Mouse (Mus musculus): ENCODE data around the gene Kalrn. TPM values are rescaled to one million over a fixed set of nuclear protein-coding genes. Genes with fewer than 3 reads are reported as not detected.

Kalrn gene
- total RNA-seq, 2 experiments from 2014 or later = 30.2 to 32.1 TPM

DNA sequence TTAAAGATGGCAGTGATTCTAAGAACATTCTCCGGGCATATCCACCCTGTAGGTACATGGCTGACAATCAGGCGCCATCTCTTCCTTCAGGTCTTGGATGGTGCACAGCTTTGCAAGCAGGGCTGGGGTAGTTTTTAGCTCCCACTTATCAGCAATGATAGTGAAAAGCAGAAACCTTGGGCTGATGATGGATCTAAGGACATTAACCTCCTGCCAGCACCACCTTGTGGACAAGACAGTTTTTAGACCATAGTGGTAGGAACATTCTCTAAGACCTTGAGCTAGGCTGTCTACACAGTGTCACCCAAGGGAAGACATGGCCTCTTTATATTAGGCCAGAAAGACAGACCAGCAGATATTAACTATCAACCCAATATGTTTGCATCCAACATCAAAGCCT is 279.7 kb downstream of the Kalrn start:
- intact Hi-C loops (cut with DNase I) = loop anchor here (2.0 kb wide), 1 partner anchor 169 kb away; no protein-coding TSS in a partner anchor
- no peak for DNase-seq

DNA sequence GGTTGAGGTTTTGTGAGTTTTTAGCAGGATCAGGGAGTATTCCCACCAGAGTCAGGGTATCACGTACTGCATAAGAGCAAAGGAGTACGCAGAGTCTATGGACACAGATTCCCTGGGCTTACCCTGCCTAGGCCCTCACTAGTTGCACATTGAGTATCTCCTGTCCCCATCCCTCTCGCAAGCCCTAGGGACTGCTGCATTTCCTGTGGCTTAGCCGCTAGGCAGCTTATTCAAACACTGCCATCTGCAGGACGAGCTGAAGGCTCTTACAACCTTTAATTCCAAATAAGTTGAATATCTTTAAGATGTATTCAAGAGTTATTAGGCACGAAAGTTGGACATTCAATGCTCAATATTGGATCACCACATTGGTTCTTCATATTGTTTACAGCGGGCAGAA is 283.7 kb downstream of the Kalrn start:
- DNase-seq = peak in 1 of 2 experiments; percentile 13

DNA sequence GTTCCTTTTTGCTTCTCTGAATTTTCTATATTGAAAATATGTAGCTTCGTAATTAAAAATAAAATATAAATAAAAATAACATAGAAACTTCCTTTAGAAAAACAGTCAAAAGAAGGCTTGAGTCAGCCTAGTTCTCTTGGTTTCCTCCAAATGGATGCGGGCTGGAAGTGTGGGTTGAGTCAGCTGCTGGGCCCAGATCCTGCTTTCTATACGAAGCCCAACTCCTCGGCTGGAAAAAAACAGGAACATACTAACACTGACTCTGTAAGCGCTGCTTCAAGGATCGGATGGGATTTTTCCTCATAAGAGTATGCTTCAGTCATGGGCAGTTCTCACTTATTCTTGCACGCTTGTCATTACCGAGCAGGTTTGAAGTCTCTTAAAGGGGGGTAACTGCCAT is 291.3 kb downstream of the Kalrn start:
- intact Hi-C loops (cut with DNase I) = no loop called here
- DNase-seq = no peak

More for the DNA sequence above, 283.7 kb downstream of the Kalrn start:
- intact Hi-C loops (cut with DNase I) = loop anchor here (1.0 kb wide), 1 partner anchor 96 kb away; no protein-coding TSS in a partner anchor

DNA sequence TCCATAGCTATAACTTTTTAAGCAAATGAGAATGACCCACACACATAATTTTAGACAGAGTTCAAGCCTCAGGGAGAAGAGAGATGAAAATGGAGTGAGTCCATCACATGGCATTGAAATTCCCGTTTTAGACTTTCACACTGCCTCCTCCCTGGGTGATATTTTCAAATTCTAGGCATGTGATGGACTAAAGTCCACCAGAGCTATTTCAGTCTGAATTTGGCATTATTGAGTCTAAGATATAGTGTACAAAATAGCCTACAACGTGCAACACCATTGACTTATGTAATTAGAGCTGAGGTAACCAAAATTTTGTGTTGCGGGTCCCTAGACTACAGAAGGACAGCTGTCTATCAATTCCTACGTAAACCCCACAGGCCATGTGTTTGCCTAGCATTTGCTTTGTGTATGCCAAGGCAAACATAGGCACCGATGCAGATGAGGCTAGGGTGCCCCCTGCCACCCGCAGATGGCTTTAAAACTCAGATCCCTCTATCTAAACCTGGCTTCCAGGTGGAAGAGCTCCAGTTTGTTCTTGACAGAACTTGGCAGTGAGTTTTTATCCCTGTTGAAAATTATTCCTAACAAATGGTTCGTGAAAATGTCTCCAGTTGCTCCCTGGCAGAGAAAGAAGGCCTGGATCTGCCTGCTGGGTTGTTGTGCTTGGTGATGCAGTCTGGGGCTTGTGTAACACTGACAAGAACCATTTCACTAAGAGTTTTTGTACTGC is 293.5 kb downstream of the Kalrn start:
- intact Hi-C loops (cut with DNase I) = no loop called here

DNA sequence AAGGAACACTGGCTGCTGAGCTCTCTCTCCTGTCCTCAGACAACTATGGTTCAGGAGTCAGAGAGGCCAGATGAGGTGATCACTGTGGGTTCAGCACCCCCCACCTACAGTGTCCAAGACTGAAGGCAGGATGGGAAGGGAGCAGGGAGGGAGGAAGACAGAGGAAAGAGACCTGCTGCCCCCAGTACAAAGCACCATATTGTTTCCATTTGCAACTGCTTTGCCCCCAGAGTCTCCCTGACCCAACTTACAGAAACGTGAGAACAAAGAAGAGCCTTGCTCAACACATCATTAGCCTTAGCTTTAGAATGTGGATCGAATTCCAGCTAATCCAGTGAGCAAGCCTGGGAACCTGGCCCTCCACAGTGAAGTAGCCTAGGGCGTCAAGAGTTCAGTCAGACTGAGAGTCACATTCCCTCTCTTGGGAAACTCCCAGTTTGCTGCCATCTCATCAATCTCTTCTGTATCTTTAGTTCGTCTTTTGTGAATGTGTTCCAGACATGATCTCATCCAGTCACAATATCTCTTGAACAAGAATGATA is 295.0 kb downstream of the Kalrn start:
- intact Hi-C loops (cut with DNase I) = no loop called here
- DNase-seq = no peak

More for the DNA sequence above, 293.5 kb downstream of the Kalrn start:
- no peak for DNase-seq

DNA sequence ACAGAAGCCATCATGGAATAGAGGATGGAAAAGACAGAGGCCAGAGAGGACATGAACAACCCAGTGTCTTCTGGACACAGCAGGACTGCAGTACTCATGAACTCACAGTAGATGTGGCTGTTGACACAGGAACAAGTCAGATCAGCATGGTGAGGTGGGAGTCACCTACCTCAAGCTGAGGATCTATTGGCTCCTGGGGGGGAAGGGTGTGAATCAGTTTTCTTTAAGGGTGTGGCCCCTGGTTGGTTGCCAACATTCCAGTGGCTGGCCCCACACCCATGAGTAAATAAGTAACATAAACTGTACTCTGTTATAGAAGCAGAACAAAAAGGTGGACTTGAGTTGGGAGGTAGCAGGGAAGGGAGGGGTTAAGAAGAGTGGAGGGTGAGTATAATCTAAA is 298.7 kb downstream of the Kalrn start:
- intact Hi-C loops (cut with DNase I) = no loop called here
- no peak for DNase-seq

DNA sequence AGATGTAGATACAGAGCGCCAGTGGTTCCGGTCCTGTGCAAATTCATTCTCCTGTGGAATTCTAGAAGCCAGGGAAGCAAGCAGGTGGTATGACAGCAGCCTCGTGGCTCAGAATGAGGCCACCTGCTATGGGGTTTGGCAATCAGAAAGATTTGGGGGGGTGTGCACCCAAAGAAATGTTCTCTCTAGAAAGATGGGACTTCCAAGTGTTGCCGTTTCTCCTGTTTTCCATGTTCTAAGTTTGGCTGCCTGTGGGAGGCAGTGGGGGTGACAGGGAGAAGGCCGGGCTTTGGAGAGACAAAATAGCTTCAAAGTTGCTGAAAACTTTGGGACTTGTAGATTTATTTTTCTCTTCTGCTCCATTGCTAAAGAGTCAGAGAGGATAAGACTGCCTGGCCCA is 301.9 kb downstream of the Kalrn start:
- no peak for DNase-seq
- intact Hi-C loops (cut with DNase I) = no loop called here

DNA sequence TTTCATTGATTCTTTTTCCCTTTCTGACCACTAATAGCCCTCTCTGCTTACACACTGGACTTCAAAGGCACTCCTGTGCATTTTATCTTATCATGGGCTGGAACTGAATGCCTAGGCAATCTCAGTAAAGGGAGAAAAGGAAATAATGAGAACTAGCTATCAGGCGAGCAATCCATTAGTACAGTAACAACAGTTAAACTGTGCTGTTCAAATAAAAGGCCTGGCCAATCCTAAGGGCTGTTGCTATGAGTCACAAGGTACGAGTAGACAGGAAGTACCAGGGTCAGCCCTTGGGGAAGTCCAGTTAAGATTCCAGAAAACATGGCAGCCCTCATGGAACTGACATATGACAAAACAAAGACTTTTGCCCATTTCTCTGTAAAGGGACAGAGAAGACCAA is 302.7 kb downstream of the Kalrn start:
- intact Hi-C loops (cut with DNase I) = no loop called here

DNA sequence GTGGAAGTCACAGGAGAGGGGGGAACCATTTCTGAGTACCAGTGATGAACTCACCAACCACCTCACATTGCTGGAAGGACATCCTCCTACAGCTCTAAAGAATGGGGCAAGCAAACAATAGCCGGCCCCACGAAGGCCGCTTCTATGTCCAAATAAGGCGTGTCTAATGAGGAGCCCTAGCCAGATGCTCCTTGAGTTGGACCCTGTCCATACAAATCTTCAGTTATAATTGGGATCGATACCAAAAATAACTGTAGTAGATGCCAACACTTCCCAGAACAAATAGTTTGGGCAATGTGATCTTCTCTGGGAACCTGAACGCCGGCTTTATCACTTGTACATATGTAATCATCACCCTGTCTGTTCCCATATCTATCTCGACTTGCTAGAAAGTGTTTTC is 303.7 kb downstream of the Kalrn start:
- no peak for DNase-seq
- intact Hi-C loops (cut with DNase I) = no loop called here

More for the DNA sequence above, 302.7 kb downstream of the Kalrn start:
- DNase-seq = no peak

DNA sequence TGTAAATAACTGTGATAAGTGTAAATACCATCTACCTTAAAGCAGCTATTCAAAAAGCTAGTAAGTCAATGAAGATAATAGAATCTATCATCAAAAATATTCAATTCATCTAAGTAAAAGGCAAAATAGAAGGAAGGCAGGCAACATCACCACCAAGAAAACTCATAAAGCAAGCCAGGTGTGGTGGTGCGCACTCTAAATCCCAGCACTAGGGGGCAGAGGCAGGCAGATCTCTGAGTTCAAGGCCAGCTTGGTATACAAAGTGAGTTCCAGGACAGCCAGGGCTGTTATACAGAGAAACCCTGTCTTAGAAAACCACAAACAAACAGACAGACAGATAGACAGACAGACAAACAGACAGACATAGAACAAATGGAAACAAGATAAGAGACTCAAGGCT is 305.6 kb downstream of the Kalrn start:
- intact Hi-C loops (cut with DNase I) = no loop called here
- DNase-seq = no peak

DNA sequence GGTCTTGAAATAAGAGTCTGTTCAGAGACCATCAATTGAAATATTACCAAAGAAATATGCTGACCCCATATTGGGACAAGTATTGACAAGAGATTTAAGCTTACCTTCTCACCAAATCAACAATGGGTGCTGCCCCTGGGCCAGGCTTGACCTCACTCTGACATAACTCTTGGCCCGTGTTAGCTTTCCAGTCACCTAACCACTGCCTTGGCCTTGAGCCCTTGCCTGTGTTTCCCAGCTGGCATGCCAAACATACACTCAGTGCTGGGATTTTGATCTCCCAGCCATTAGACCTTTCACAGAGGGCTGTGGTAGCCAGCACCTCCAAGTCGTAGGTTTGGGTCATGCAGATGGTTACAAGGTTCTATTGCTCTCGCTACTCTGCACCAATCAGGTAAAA is 308.7 kb downstream of the Kalrn start:
- no peak for DNase-seq
- intact Hi-C loops (cut with DNase I) = no loop called here

DNA sequence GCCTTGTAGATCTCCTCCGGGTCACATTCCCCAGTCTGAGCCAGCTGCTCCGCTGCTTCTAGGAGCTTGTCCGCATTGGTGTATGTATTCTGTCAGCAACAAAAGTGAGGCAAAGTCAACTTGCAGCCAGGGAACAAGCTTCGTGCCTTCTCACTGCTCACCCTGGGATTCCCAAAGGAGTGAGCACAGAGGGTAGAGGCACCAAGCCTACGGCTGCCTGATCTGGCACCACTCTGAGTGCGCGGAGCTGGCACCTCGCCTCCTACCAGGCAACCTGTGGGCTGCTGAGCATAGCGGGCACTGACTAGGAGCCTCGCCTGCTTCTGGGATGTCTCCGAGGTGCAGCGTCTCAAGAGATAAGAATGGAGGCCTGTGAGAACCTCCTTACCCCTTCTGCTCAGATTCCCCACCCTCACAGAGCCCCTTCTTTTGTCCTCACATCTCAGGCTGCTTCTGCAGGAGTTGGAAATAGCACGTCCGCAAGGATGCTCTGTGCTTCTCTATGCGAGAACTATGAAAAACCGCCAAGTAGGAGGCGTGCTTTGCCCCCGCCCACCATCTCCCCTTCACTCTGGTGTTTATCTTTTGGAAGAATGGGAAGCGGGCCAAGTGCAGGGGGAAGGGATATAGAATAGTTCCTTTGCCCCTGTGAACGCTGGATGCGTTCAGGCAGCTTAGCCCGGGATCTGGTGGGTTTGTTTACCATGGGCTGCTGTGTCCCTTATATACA is 310.4 kb downstream of the Kalrn start:
- intact Hi-C loops (cut with DNase I) = no loop called here
- peak in 1 of 2 experiments; percentile 15 for DNase-seq

DNA sequence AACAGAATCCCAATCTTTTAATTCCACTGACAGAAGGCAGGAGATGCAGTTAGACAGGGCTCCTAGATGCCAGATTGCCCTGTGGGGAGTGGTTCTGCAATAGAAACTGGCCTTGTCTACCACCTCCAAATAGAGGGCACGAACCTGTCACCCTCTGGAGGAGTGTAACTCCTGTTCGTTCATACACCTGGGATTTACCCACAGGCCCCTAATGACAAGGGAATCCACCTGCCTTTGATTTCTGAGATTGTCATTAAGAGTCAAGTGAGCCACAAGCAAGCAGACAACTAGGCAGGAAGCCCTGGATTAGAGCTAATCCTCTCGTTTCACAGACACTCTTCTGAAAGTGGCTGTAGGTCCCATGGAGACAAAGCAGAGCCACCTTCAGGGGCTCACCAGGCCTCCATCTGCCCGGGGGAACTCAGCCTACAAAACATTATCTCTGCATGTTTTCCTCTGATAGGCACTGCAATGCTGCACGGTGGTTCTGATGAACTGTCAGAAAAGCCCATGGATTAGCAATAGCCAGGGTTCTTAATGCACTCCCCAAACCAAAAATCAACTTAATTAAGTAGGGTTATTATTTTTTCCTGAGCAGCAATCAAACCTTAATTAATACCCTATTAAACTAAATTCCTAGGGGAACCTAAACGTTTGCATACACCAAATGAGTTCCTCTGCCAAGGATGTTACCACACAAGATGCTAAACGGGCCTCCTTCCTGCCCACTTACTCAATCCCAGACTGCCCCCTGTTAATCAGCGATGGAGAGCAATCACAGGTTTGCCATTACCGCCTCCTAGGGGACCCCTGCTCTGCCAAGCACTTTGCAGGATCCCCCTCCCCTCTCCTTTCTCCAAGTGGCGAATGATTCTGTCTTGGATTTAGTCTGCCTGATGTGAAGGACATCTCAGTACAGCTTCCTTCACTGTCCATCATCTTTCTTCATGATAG is 312.1 kb downstream of the Kalrn start:
- DNase-seq = no peak
- intact Hi-C loops (cut with DNase I) = no loop called here

DNA sequence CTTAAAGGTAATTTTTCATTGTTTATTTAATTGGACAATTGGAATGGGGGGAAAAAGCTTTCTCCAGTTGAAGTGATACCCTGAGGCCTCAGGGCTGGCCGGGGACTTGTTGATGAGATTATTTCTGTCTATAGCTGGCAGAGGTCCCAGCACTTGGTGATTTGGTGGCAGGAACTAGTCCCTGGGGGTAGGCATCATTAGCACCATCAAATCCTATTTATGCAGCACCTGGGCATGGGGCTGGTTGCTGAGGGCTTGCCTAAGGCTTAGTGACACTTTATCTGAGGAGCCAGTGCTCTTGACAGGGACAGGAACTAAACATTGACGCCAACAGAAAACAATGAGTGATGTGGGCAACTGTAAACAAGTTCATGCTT is 318.7 kb downstream of the Kalrn start:
- intact Hi-C loops (cut with DNase I) = no loop called here
- no peak for DNase-seq

DNA sequence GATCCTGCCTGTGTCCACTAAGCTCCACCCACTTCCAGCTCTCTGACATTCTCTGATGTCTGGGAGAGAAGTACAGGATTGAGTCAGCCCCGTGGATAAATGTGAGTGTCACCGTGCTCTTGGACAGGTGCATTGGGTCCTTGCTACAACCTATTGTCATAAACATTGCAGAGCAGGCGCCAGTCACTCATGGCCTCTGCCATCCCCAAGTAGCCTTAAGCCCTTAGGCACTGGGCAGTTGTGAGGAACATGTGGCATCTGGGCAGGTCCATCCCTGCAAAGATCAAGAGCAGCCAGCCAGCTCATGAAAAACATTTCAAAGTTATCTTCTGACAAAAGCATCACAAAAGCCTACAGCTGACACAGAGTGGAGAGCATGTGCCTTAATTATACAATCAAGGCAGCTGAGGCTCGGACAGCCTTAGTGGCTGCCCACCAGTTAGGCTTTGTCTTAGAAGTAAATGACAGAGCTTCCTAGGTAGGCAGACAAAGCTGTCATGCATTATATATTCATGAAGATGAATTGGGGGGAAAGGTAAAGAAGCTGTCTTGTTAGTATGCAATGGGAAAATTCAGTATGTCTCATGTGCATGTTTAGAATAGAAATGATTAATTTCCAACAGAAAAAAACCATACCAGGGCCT is 319.2 kb downstream of the Kalrn start:
- intact Hi-C loops (cut with DNase I) = no loop called here
- DNase-seq = no peak

DNA sequence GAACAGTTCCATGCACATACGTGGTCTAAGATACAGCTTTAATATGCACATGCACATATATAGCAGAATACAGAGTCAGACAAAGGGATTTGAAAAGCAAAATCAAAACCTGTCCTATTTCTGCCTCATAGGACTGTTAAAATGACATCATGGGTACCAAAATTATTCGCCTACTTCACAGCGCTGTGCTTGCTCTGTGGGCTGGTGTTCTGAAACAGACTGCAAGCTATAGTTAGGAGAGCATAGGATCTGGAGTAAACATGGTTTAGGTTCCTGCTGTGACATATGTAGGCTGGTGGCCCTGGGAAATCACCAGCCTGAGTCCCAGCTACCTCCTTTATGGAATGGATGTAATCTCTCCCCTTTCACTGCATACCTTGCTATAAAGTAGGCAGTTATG is 320.7 kb downstream of the Kalrn start:
- intact Hi-C loops (cut with DNase I) = no loop called here
- no peak for DNase-seq

DNA sequence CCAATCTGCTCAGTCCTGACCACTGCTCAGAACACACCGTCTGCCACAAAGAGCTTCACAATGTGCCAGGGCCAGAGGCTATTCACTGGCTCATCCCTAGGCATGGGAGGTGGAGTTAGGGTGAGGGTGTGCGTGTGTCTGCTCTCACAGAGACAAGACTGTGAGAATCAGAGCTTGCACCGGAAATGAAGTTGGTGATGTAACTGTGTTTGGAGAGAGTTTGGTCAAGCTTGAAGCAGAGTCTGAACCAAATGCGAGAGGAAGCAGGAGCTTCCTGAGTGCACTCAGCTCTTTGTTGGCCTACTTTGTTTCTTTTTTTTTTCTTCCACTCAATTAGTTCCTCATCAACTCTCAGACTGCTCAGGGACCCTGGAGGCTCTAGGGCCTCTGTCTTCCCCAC is 325.1 kb downstream of the Kalrn start:
- no peak for DNase-seq
- intact Hi-C loops (cut with DNase I) = no loop called here

DNA sequence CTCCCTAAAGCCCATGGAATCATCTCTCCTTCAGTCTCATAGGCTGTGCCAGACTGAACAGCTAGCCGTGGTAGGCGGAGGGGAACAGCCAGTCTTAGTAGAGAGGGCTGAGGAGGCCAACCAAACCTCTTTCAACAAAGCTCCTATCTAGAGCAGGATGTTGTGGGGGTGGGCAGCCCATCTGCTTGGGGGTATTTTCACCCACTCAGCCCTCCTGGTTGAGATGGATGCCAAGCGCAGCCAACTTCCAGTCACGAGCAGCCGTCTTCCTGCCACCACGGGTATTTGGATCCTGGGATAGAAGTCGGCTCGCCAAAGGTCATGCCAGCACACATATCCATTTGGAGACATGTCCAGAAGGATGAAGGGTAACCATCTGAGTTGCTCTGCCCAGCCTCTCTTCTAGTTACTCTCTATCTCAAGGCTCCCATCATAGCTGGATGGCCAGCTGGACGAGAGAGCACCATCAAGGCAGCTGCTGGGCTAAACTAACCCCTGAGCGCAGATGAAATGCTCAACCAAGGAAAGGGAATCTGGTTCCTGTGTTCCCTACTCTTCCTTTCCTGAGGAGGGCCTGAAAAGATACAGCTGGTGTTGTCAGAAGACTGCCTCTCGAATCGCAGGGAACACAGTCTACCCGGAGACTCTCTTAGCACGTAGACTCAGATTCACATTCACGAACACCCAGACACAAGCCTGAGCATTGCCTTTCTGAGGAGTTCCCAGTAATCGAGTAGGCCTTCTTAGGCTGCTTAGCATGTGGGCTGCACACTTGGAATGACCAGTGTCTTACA is 331.2 kb downstream of the Kalrn start:
- no peak for DNase-seq
- intact Hi-C loops (cut with DNase I) = no loop called here

DNA sequence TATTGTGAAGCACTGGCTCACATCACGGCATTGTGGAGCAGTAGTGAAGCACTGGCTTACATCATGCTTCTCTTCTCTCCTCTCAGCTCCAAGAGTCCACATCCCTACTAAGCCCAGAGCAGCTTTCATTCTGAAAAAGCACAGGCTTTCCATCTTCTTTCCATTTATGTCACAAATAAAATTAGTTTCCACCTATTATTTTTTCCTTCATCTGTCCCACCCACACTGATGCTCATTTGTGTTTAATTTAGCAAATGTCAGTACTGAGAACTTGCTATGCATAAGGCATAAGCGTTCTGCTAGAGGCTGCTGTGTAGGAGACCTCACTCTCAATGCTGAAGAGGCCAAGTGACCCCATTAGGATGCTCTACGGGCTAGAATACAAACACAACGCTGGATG is 333.7 kb downstream of the Kalrn start:
- intact Hi-C loops (cut with DNase I) = no loop called here
- no peak for DNase-seq

All from heart, postnatal 36 days (tissue).